Mouse (Mus musculus): ENCODE data around the gene Kcnip4. TPM values are rescaled to one million over a fixed set of nuclear protein-coding genes. Genes with fewer than 3 reads are reported as not detected.

Gene Kcnip4
- polyA plus RNA-seq, 1 experiment from 2014 or later, result 3.0 TPM

- no peak for ATAC-seq
- Histone ChIP-seq H3K9me3 (ENCODE audit: control insufficient read depth, low read length) (no peaks in the 10 kb centered on the region), H3K4me3 (ENCODE audit: low read length) (no peak overlapping the region), H3K4me2 (ENCODE audit: low read depth, low read length) (no peak overlapping the region), H3K9ac (ENCODE audit: low read depth, low read length) (no peak overlapping the region), H3K4me1 (ENCODE audit: control insufficient read depth, insufficient read depth, low read length) (no peaks in the 10 kb centered on the region), H3K36me3 (ENCODE audit: control insufficient read depth, insufficient read depth, low read length) (no peaks in the 10 kb centered on the region), H3K27ac (ENCODE audit: low read length) (no peak overlapping the region), H3K27me3 (replicated peaks; ENCODE audit: control insufficient read depth, insufficient read depth, low read length) (no peaks in the 10 kb centered on the region)
- 55% methylated on average over 5 of the region's 5 CpGs for WGBS
These were observed 1035.0 kb downstream of the Kcnip4 start for GRCm38 (mm10) chr5:48489549-48490288.

- Histone ChIP-seq H3K4me2 (ENCODE audit: low read depth, low read length) (no peak overlapping the region), H3K27ac (ENCODE audit: low read length) (no peak overlapping the region), H3K9me3 (ENCODE audit: control insufficient read depth, low read length) (no peaks in the 10 kb centered on the region), H3K9ac (ENCODE audit: low read depth, low read length) (no peak overlapping the region), H3K4me1 (ENCODE audit: control insufficient read depth, insufficient read depth, low read length) (no peaks in the 10 kb centered on the region), H3K4me3 (ENCODE audit: low read length) (no peak overlapping the region), H3K27me3 (replicated peaks; ENCODE audit: control insufficient read depth, insufficient read depth, low read length) (no peaks in the 10 kb centered on the region), H3K36me3 (ENCODE audit: control insufficient read depth, insufficient read depth, low read length) (no peaks in the 10 kb centered on the region)
- WGBS, result 70% methylated on average over 2 of the region's 2 CpGs
- peak; percentile 56; the same call in 1 of the 2 replicates for ATAC-seq
These were observed 1041.6 kb downstream of the Kcnip4 start for GRCm38 (mm10) chr5:48483112-48483511.

- Histone ChIP-seq H3K9ac (ENCODE audit: low read depth, low read length) (no peak overlapping the region), H3K36me3 (ENCODE audit: control insufficient read depth, insufficient read depth, low read length) (no peaks in the 10 kb centered on the region), H3K4me1 (ENCODE audit: control insufficient read depth, insufficient read depth, low read length) (no peaks in the 10 kb centered on the region), H3K4me3 (ENCODE audit: low read length) (no peak overlapping the region), H3K9me3 (ENCODE audit: control insufficient read depth, low read length) (no peaks in the 10 kb centered on the region), H3K27me3 (replicated peaks; ENCODE audit: control insufficient read depth, insufficient read depth, low read length) (no peaks in the 10 kb centered on the region), H3K4me2 (ENCODE audit: low read depth, low read length) (no peak overlapping the region), H3K27ac (ENCODE audit: low read length) (no peak overlapping the region)
- no peak for ATAC-seq
- 62% methylated on average over 2 of the region's 2 CpGs for WGBS
These were observed 1064.5 kb downstream of the Kcnip4 start for GRCm38 (mm10) chr5:48460221-48460620.

DNA sequence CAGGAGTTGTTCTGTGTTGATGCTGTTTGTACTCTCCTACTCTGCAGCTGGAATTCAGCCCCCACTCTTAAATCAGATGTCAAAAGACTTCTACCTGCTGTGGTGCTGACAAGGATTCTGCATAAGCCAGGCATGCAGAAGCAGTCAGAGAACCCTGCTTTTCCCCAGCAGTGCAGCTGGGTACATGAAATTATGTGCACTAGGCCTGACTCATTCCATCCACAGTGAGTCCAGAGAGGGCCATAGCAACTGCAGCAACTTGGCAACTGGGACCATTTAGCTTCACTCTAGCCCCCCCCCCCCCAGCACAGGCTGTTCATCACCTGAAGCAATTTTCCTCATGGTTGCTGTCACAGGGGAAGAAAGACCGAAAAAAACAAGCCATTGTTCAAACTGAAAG is 1075.8 kb downstream of the Kcnip4 start:
- Histone ChIP-seq H3K27me3 (replicated peaks; ENCODE audit: control insufficient read depth, insufficient read depth, low read length) (no peaks in the 10 kb centered on the region), H3K4me3 (ENCODE audit: low read length) (no peak overlapping the region), H3K4me2 (ENCODE audit: low read depth, low read length) (no peak overlapping the region), H3K4me1 (ENCODE audit: control insufficient read depth, insufficient read depth, low read length) (no peaks in the 10 kb centered on the region), H3K36me3 (ENCODE audit: control insufficient read depth, insufficient read depth, low read length) (no peaks in the 10 kb centered on the region), H3K9me3 (ENCODE audit: control insufficient read depth, low read length) (no peaks in the 10 kb centered on the region), H3K27ac (ENCODE audit: low read length) (no peak overlapping the region), H3K9ac (ENCODE audit: low read depth, low read length) (no peak overlapping the region)
- ATAC-seq, result no peak
- WGBS, result 65% methylated on average over 1 of the region's 1 CpGs

DNA sequence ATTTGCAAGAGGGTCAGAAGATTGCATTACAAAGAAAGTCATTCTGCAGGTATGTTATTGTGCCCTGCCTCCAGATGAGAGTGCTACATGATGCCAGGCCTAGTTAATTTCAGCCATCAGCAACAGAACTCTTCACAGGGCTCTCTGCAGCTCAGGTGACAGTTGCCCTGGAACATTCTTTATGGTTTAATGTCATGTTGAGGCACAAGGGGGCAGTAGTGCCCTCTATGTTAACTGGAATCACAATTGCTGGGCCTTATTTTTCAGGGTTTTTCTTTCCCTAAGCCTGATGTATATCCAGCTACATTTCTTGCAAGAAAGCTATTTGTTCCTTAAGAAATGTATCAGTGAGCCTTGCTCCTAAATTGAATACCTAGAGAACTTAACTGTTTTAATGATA is 1094.2 kb downstream of the Kcnip4 start:
- H3K4me1 ChIP-seq (ENCODE audit: control insufficient read depth, insufficient read depth, low read length), result no peaks in the 10 kb centered on the region
- no peak overlapping the region for H3K4me2 ChIP-seq (ENCODE audit: low read depth, low read length)
- no peak overlapping the region for H3K27ac ChIP-seq (ENCODE audit: low read length)
- no peaks in the 10 kb centered on the region for H3K9me3 ChIP-seq (ENCODE audit: control insufficient read depth, low read length)
- H3K27me3 ChIP-seq (replicated peaks; ENCODE audit: control insufficient read depth, insufficient read depth, low read length), result no peaks in the 10 kb centered on the region
- no peak for ATAC-seq
- no peak overlapping the region for H3K9ac ChIP-seq (ENCODE audit: low read depth, low read length)
- no peaks in the 10 kb centered on the region for H3K36me3 ChIP-seq (ENCODE audit: control insufficient read depth, insufficient read depth, low read length)
- H3K4me3 ChIP-seq (ENCODE audit: low read length), result no peak overlapping the region

- no peak for ATAC-seq
- H3K9ac ChIP-seq (ENCODE audit: low read depth, low read length), result no peak overlapping the region
- no peak overlapping the region for H3K4me3 ChIP-seq (ENCODE audit: low read length)
- H3K27me3 ChIP-seq (replicated peaks; ENCODE audit: control insufficient read depth, insufficient read depth, low read length), result no peaks in the 10 kb centered on the region
- H3K4me2 ChIP-seq (ENCODE audit: low read depth, low read length), result no peak overlapping the region
- no peaks in the 10 kb centered on the region for H3K36me3 ChIP-seq (ENCODE audit: control insufficient read depth, insufficient read depth, low read length)
- 74% methylated on average over 1 of the region's 1 CpGs for WGBS
- no peaks in the 10 kb centered on the region for H3K9me3 ChIP-seq (ENCODE audit: control insufficient read depth, low read length)
- no peaks in the 10 kb centered on the region for H3K4me1 ChIP-seq (ENCODE audit: control insufficient read depth, insufficient read depth, low read length)
- H3K27ac ChIP-seq (ENCODE audit: low read length), result no peak overlapping the region
These were observed 1102.8 kb downstream of the Kcnip4 start for GRCm38 (mm10) chr5:48421957-48422356.

DNA sequence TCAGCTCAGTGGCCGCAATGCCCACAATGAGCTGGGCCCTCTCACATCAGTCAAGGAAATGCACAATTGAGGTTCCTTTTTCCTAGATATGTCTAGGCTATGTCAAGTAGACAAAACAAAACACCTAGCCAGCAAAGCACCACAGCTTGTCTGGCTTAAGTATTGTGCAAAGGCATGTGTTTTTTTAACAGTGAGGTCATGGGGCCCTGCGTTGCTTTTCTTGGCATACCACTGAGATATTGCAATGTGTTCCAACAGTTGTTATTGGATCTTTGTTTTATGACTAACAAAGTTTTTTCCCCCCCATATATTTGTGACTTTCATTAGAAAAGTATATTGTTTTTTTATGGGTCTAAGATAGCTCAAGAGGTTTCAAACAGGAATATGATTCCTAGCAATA is 1105.0 kb downstream of the Kcnip4 start:
- no peak for ATAC-seq
- H3K9ac ChIP-seq (ENCODE audit: low read depth, low read length), result no peak overlapping the region
- no peaks in the 10 kb centered on the region for H3K36me3 ChIP-seq (ENCODE audit: control insufficient read depth, insufficient read depth, low read length)
- H3K27ac ChIP-seq (ENCODE audit: low read length), result no peak overlapping the region
- H3K4me1 ChIP-seq (ENCODE audit: control insufficient read depth, insufficient read depth, low read length), result no peaks in the 10 kb centered on the region
- 93% methylated on average over 2 of the region's 2 CpGs for WGBS
- no peak overlapping the region for H3K4me3 ChIP-seq (ENCODE audit: low read length)
- H3K27me3 ChIP-seq (replicated peaks; ENCODE audit: control insufficient read depth, insufficient read depth, low read length), result no peaks in the 10 kb centered on the region
- H3K9me3 ChIP-seq (ENCODE audit: control insufficient read depth, low read length), result no peaks in the 10 kb centered on the region
- H3K4me2 ChIP-seq (ENCODE audit: low read depth, low read length), result no peak overlapping the region

- Histone ChIP-seq H3K27me3 (replicated peaks; ENCODE audit: control insufficient read depth, insufficient read depth, low read length) (no peaks in the 10 kb centered on the region), H3K4me3 (ENCODE audit: low read length) (no peak overlapping the region), H3K9ac (ENCODE audit: low read depth, low read length) (no peak overlapping the region), H3K36me3 (ENCODE audit: control insufficient read depth, insufficient read depth, low read length) (no peaks in the 10 kb centered on the region), H3K27ac (ENCODE audit: low read length) (no peak overlapping the region), H3K9me3 (ENCODE audit: control insufficient read depth, low read length) (no peaks in the 10 kb centered on the region), H3K4me1 (ENCODE audit: control insufficient read depth, insufficient read depth, low read length) (no peaks in the 10 kb centered on the region), H3K4me2 (ENCODE audit: low read depth, low read length) (no peak overlapping the region)
- 96% methylated on average over 4 of the region's 4 CpGs for WGBS
- ATAC-seq, result no peak
These were observed 1112.4 kb downstream of the Kcnip4 start for GRCm38 (mm10) chr5:48412261-48412660.

GRCm38 (mm10) chr5:48411462-48411861 is 1113.2 kb downstream of the Kcnip4 start:
- no peak overlapping the region for H3K4me3 ChIP-seq (ENCODE audit: low read length)
- no peaks in the 10 kb centered on the region for H3K27me3 ChIP-seq (replicated peaks; ENCODE audit: control insufficient read depth, insufficient read depth, low read length)
- ATAC-seq, result no peak
- WGBS, result 81% methylated on average over 4 of the region's 4 CpGs
- no peaks in the 10 kb centered on the region for H3K4me1 ChIP-seq (ENCODE audit: control insufficient read depth, insufficient read depth, low read length)
- no peak overlapping the region for H3K9ac ChIP-seq (ENCODE audit: low read depth, low read length)
- H3K27ac ChIP-seq (ENCODE audit: low read length), result no peak overlapping the region
- no peak overlapping the region for H3K4me2 ChIP-seq (ENCODE audit: low read depth, low read length)
- H3K9me3 ChIP-seq (ENCODE audit: control insufficient read depth, low read length), result no peaks in the 10 kb centered on the region
- no peaks in the 10 kb centered on the region for H3K36me3 ChIP-seq (ENCODE audit: control insufficient read depth, insufficient read depth, low read length)

- Histone ChIP-seq H3K4me3 (ENCODE audit: low read length) (no peak overlapping the region), H3K4me1 (ENCODE audit: control insufficient read depth, insufficient read depth, low read length) (no peaks in the 10 kb centered on the region), H3K4me2 (ENCODE audit: low read depth, low read length) (no peak overlapping the region), H3K9me3 (ENCODE audit: control insufficient read depth, low read length) (no peaks in the 10 kb centered on the region), H3K27me3 (replicated peaks; ENCODE audit: control insufficient read depth, insufficient read depth, low read length) (no peaks in the 10 kb centered on the region), H3K36me3 (ENCODE audit: control insufficient read depth, insufficient read depth, low read length) (no peaks in the 10 kb centered on the region), H3K27ac (ENCODE audit: low read length) (no peak overlapping the region), H3K9ac (ENCODE audit: low read depth, low read length) (no peak overlapping the region)
- no peak for ATAC-seq
- WGBS, result 74% methylated on average over 5 of the region's 5 CpGs
These were observed 1114.4 kb downstream of the Kcnip4 start for GRCm38 (mm10) chr5:48410348-48410747.
